Mouse (Mus musculus): ENCODE measurements around the gene Foxj2. TPM values are rescaled to one million over a fixed set of nuclear protein-coding genes. Genes with fewer than 3 reads are reported as not detected.

Foxj2 gene
- total and polyA plus RNA-seq, 2 experiments from 2014 or later, result 6.9 to 20.1 TPM

GRCm38 (mm10) chr6:122801801-122802514 is 17.8 kb upstream of the Foxj2 start:
- TF ChIP-seq CTCF (IDR thresholded peaks at IDR 0.05; ENCODE audit: low read depth), result no peak
- Histone ChIP-seq H3K27me3 (ENCODE audit: insufficient read depth, low read length) (no peaks in the 10 kb centered on the region), H3K4me2 (ENCODE audit: low read depth, low read length) (peak overlapping the region; percentile 89), H3K36me3 (ENCODE audit: insufficient read depth, low read length) (no peaks in the 10 kb centered on the region), H3K9me3 (ENCODE audit: low read length) (no peaks in the 10 kb centered on the region), H3K4me1 (ENCODE audit: insufficient read depth, low read length) (no peaks in the 10 kb centered on the region), H3K27ac (peak overlapping the region; percentile 86), H3K9ac (replicated peaks; ENCODE audit: low read length) (peak overlapping the region; percentile 78), H3K4me3 (ENCODE audit: low read length) (peak overlapping the region; percentile 59)
- DNase-seq (ENCODE audit: low spot score) (peak; percentile 60), ATAC-seq (peak; percentile 84)
- WGBS, result under 1% methylated on average over 34 of the region's 34 CpGs

GRCm38 (mm10) chr6:122804418-122804817 is 15.3 kb upstream of the Foxj2 start:
- H3K4me2 ChIP-seq (ENCODE audit: low read depth, low read length), result no peak overlapping the region
- no peaks in the 10 kb centered on the region for H3K9me3 ChIP-seq (ENCODE audit: low read length)
- no peak overlapping the region for H3K27ac ChIP-seq
- TF ChIP-seq CTCF (IDR thresholded peaks at IDR 0.05; ENCODE audit: low read depth), result peak; percentile 83
- no peak for ATAC-seq
- no peak overlapping the region for H3K4me3 ChIP-seq (ENCODE audit: low read length)
- peak; percentile 81 for DNase-seq (ENCODE audit: low spot score)
- no peaks in the 10 kb centered on the region for H3K4me1 ChIP-seq (ENCODE audit: insufficient read depth, low read length)
- no peak overlapping the region for H3K9ac ChIP-seq (replicated peaks; ENCODE audit: low read length)
- H3K36me3 ChIP-seq (ENCODE audit: insufficient read depth, low read length), result no peaks in the 10 kb centered on the region
- 34% methylated on average over 5 of the region's 5 CpGs for WGBS
- H3K27me3 ChIP-seq (ENCODE audit: insufficient read depth, low read length), result no peaks in the 10 kb centered on the region

DNA sequence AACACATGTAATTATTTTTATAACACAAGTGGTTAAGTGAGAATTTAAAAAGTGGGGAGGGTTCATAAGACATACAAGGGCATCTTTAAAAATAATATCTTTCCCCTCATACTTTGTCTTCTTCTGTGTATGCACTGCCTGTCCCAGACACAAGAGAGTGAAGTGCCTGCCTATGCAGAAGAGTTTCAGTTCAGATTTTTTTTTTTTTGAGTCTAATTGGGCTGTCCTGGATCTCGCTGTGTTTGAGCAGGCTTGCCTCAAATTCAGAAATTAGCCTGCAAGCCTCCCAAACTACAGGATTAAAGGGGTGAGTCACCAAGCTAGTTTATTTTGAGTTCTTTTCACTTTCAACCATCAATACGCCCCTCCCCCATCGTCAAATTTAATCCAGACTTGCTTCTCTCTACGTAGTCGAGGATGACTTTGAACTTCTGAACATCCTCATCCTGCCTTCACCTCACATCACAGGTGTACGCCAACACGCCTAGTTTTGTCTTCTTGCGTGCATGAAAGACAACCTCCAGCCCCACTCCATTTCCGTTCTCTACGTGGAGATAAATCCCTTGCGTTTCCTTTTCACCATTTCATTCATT is 9.6 kb upstream of the Foxj2 start:
- Histone ChIP-seq H3K4me2 (ENCODE audit: low read depth, low read length) (peak overlapping the region; percentile 63), H3K27ac (peak overlapping the region; percentile 97), H3K4me3 (ENCODE audit: low read length) (peak overlapping the region; percentile 73), H3K27me3 (ENCODE audit: insufficient read depth, low read length) (no peaks in the 10 kb centered on the region), H3K9ac (replicated peaks; ENCODE audit: low read length) (peak overlapping the region; percentile 38), H3K4me1 (ENCODE audit: insufficient read depth, low read length) (no peaks in the 10 kb centered on the region; the same call in 1 of the 2 replicates), H3K36me3 (ENCODE audit: insufficient read depth, low read length) (no peaks in the 10 kb centered on the region), H3K9me3 (ENCODE audit: low read length) (no peaks in the 10 kb centered on the region)
- TF ChIP-seq CTCF (IDR thresholded peaks at IDR 0.05; ENCODE audit: low read depth), result no peak
- no peak for DNase-seq (ENCODE audit: low spot score)
- WGBS, result under 1% methylated on average over 11 of the region's 11 CpGs
- no peak for ATAC-seq

DNA sequence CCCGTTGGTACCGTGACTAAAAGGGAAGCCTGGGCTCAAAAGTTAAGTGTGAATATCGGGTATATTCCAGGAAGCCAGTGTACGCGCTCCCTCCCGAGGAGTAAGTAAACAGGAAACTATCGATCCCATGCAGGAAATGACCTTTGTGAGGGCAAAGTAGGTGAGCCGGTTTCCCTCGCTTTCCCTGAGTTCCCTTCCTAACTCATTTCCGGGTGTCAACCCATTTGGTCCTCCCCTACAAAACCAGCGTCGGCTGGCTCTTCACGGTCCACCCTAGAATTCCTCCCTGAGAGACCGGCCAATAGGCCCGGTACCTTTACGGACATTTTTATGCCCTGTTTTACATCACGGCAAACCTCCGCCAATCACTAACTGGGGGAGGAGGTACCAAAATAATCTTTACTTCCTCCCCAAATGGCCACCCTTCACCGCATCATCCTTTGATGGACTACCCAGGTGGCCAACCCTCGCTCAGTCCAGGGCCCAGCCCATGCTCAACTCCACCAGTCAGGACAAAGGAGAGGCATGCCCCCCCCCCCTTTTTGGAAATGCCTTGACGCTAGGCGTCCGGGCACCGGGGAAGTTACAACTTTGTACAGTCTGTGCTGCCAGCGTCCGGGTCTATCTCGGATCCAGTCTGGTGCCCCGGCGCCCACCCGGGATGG is 9.0 kb upstream of the Foxj2 start:
- H3K4me3 ChIP-seq (ENCODE audit: low read length), result peak overlapping the region; percentile 73

DNA sequence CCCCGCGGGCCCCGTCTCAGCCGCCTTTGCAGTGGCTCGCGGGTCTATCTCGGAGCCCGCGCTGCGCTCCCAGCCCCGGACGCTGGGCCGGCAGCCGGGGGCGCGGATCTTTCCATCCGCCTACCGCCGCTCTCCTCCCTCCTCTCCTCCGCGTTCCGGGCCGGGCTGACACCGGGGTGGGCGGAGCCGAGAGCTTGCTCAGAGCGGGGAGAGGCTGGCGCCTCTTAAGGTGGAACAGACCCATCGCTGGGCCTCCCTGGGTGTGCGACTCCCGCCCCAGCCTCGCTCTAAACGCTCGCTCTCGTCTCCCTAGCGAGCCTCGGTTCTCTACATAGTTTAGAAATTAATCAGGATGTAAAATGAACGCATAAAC is 8.4 kb upstream of the Foxj2 start:
- peak; percentile 93 for ATAC-seq
- under 1% methylated on average over 38 of the region's 38 CpGs for WGBS
- H3K4me1 ChIP-seq (ENCODE audit: insufficient read depth, low read length), result no peaks in the 10 kb centered on the region; the same call in 1 of the 2 replicates
- peak overlapping the region; percentile 63 for H3K4me2 ChIP-seq (ENCODE audit: low read depth, low read length)
- H3K27ac ChIP-seq, result peak overlapping the region; percentile 97
- peak overlapping the region; percentile 65 for H3K9ac ChIP-seq (replicated peaks; ENCODE audit: low read length)
- H3K4me3 ChIP-seq (ENCODE audit: low read length), result peak overlapping the region; percentile 73
- peak; percentile 92 for DNase-seq (ENCODE audit: low spot score)
- H3K27me3 ChIP-seq (ENCODE audit: insufficient read depth, low read length), result no peaks in the 10 kb centered on the region
- TF ChIP-seq CTCF (IDR thresholded peaks at IDR 0.05; ENCODE audit: low read depth), result no peak
- no peaks in the 10 kb centered on the region for H3K9me3 ChIP-seq (ENCODE audit: low read length)
- no peaks in the 10 kb centered on the region for H3K36me3 ChIP-seq (ENCODE audit: insufficient read depth, low read length)

More for the DNA sequence above, 9.0 kb upstream of the Foxj2 start:
- Histone ChIP-seq H3K4me2 (ENCODE audit: low read depth, low read length) (peak overlapping the region; percentile 63), H3K9me3 (ENCODE audit: low read length) (no peaks in the 10 kb centered on the region), H3K27ac (peak overlapping the region; percentile 97), H3K36me3 (ENCODE audit: insufficient read depth, low read length) (no peaks in the 10 kb centered on the region), H3K4me1 (ENCODE audit: insufficient read depth, low read length) (no peaks in the 10 kb centered on the region; the same call in 1 of the 2 replicates), H3K9ac (replicated peaks; ENCODE audit: low read length) (peak overlapping the region; percentile 65), H3K27me3 (ENCODE audit: insufficient read depth, low read length) (no peaks in the 10 kb centered on the region)
- DNase-seq (ENCODE audit: low spot score) (peak; percentile 97), ATAC-seq (peak; percentile 99)
- TF ChIP-seq CTCF (IDR thresholded peaks at IDR 0.05; ENCODE audit: low read depth), result 0 out of 2 replicates have a peak, but pooled peaks have one; percentile 13
- 1% methylated on average over 30 of the region's 30 CpGs for WGBS

GRCm38 (mm10) chr6:122811771-122812600 is 7.7 kb upstream of the Foxj2 start:
- ATAC-seq (no peak), DNase-seq (ENCODE audit: low spot score) (peak; percentile 75)
- H3K9me3 ChIP-seq (ENCODE audit: low read length), result no peaks in the 10 kb centered on the region
- peak overlapping the region; percentile 73 for H3K4me3 ChIP-seq (ENCODE audit: low read length)
- no peaks in the 10 kb centered on the region for H3K27me3 ChIP-seq (ENCODE audit: insufficient read depth, low read length)
- H3K4me1 ChIP-seq (ENCODE audit: insufficient read depth, low read length), result no peaks in the 10 kb centered on the region; the same call in 1 of the 2 replicates
- peak overlapping the region; percentile 63 for H3K4me2 ChIP-seq (ENCODE audit: low read depth, low read length)
- WGBS, result 26% methylated on average over 16 of the region's 16 CpGs
- H3K9ac ChIP-seq (replicated peaks; ENCODE audit: low read length), result peak overlapping the region; percentile 65; the same call in 1 of the 2 replicates
- no peaks in the 10 kb centered on the region for H3K36me3 ChIP-seq (ENCODE audit: insufficient read depth, low read length)
- peak overlapping the region; percentile 97 for H3K27ac ChIP-seq
- peak; percentile 57 for TF ChIP-seq CTCF (IDR thresholded peaks at IDR 0.05; ENCODE audit: low read depth)

All from hindbrain, postnatal 0 days (tissue).